Mouse (Mus musculus) small intestine, adult 2 months (tissue): ENCODE results near the gene Shld1.

Experiments used
- CTCF ChIP-seq: fragments of 200-500 bp; IDR thresholded peaks from 2 replicates; pipeline ENCODE4 v1.5.1; 2012; ENCODE audit warnings: low read depth, mild to moderate bottlenecking, control low read depth, inconsistent platforms, low read length, moderate library complexity, mixed read lengths; ENCODE audit not compliant: insufficient replicate concordance, insufficient read length; ENCODE audit errors: extremely low read depth
- POLR2A ChIP-seq: fragments of 200-500 bp; IDR thresholded peaks from 2 replicates; pipeline ENCODE4 v1.6.1; 2012; ENCODE audit warnings: low read depth, mild to moderate bottlenecking, control low read depth, inconsistent platforms, low read length, moderate library complexity

DNA sequence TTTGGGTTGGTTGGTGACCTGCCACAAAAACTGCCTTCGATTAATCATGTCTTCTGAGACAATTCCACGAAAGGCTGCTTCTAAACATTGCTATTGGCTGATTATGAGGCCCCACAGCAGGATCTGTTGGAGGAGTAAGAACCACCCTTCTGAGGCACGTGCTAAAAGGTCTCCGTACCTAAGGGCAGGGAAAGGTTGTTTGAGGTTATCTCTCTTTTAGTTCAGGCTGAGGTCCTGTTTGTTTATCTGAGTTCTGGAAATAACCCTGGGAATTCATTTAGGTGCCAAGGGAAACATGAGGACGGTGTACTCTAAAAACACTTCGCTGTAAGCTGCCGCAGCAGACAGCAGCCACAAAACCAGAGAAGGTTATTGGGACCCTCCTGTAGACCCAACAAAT is 47.4 kb upstream of the Shld1 start:
- no peak for TF ChIP-seq CTCF
- no peak for TF ChIP-seq POLR2A
